Mouse (Mus musculus) heart, adult 2 months (tissue): ENCODE measurements at regions not wholly inside any gene's neighbourhood (a gene's known extent, or its start where the extent isn't known, plus 50 kb on each side); places are given as distances from the start of the nearest gene placed in this dataset.

ENCODE experiments used
- DNase-seq, 2 experiments: peaks; one replicate each; pipeline ENCODE4 v3.0.0; 2021
- H3K27ac ChIP-seq: fragments of 200-600 bp; 2 replicates; pipeline ENCODE4 v1.8.1; 2022
- H3K27me3 ChIP-seq: fragments of 200-500 bp; 2 replicates; pipeline ENCODE4 v1.6.1; 2012; ENCODE audit warnings: mild to moderate bottlenecking, low read length, inconsistent platforms, mixed read lengths; ENCODE audit not compliant: control insufficient read depth, insufficient read depth
- H3K36me3 ChIP-seq: fragments of 200-500 bp; 2 replicates; pipeline ENCODE4 v1.6.1; 2012; ENCODE audit warnings: low read length, inconsistent platforms; ENCODE audit not compliant: control insufficient read depth, insufficient read depth
- H3K4me1 ChIP-seq: fragments of 200-500 bp; 2 replicates; pipeline ENCODE4 v1.6.1; 2011; ENCODE audit warnings: low read length; ENCODE audit not compliant: control insufficient read depth, insufficient read depth
- H3K4me3 ChIP-seq: fragments of 200-600 bp; 2 replicates; pipeline ENCODE4 v1.8.1; 2022
- H3K79me2 ChIP-seq: fragments of 200-500 bp; replicated peaks from 2 replicates; pipeline ENCODE4 v1.6.1; 2012; ENCODE audit warnings: mild to moderate bottlenecking, inconsistent platforms, low read length, moderate library complexity, mixed read lengths; ENCODE audit not compliant: control insufficient read depth, insufficient read depth
- H3K9ac ChIP-seq: fragments of 200-500 bp; 2 replicates; pipeline ENCODE4 v1.6.1; 2012; ENCODE audit warnings: low read depth, mild to moderate bottlenecking, control low read depth, inconsistent platforms, low read length, mixed read lengths
- CTCF ChIP-seq: fragments of 200-600 bp; IDR thresholded peaks from 2 replicates; pipeline ENCODE4 v1.8.1; 2022; ENCODE audit warnings: antibody characterized with exemption, mild to moderate bottlenecking, moderate library complexity
- EP300 ChIP-seq: fragments of 200-500 bp; IDR thresholded peaks from 2 replicates; pipeline ENCODE4 v1.6.1; 2011; ENCODE audit warnings: low read depth, low read length, control low read depth; ENCODE audit not compliant: insufficient read depth
- POLR2A ChIP-seq: fragments of 200-500 bp; IDR thresholded peaks from 2 replicates; pipeline ENCODE4 v1.6.1; 2011; ENCODE audit warnings: mild to moderate bottlenecking, low read depth, low read length, control low read depth; ENCODE audit not compliant: insufficient read depth
- WGBS: fragments of 180-500 bp; shearing (Covaris S2); methylation state at CpG from one replicate; pipeline ENCODE4 v1.1.7; 2018; 5-methylcytosine and 5-hydroxymethylcytosine counted together
- intact Hi-C: fragments of 180-260 bp; cut with DNase I; formaldehyde crosslinking; loops from one replicate; pipeline ENCODE4 v1.15.1; 2025

- Histone ChIP-seq H3K9ac (no peak overlapping the region), H3K36me3 (no peaks in the 10 kb centered on the region), H3K27me3 (no peaks in the 10 kb centered on the region), H3K79me2 (no peaks in the 10 kb centered on the region), H3K4me1 (no peaks in the 10 kb centered on the region), H3K4me3 (no peak overlapping the region), H3K27ac (no peak overlapping the region)
- 75% methylated on average over 2 of the region's 2 CpGs for WGBS
- DNase-seq, result no peak
- TF ChIP-seq CTCF (no peak), EP300 (no peak), POLR2A (no peak)
- intact Hi-C loops, result no loop called here
Measured at GRCm38 (mm10) chr1:104619805-104620375, 148.4 kb upstream of the Cdh20 start.

- no peaks in the 10 kb centered on the region for H3K79me2 ChIP-seq
- TF ChIP-seq CTCF, result peak; percentile 32
- TF ChIP-seq EP300, result no peak
- no peak for TF ChIP-seq POLR2A
- H3K4me3 ChIP-seq, result no peak overlapping the region
- no peak for DNase-seq
- H3K4me1 ChIP-seq, result no peaks in the 10 kb centered on the region
- H3K9ac ChIP-seq, result no peak overlapping the region
- no peaks in the 10 kb centered on the region for H3K27me3 ChIP-seq
- H3K36me3 ChIP-seq, result no peaks in the 10 kb centered on the region
- WGBS, result 62% methylated on average over 2 of the region's 2 CpGs
- no peak overlapping the region for H3K27ac ChIP-seq
- intact Hi-C loops, result loop anchor here (5.0 kb wide), 1 partner anchor 317 kb away; no protein-coding TSS in a partner anchor
Measured at GRCm38 (mm10) chr1:104625528-104625927, 142.8 kb upstream of the Cdh20 start.

DNA sequence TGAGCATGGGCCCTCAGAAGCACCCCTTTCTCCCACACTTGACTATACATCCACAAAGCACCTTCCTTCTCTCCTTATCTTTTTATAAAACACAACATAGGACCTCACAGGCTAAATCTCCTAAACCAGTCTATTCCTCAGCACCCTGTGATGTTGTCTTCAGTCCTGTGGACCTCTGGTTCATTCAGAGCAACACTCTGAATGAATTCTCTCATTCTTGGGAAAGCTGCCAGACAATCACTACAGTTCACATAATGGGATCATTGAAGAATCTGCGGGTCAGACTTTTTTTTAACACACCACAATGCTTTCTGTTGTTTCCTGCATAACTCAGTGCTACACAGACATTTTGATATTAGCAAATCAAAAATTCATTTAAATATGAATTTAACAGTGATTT lies 115.9 kb upstream of the Cdh20 start:
- no peak overlapping the region for H3K27ac ChIP-seq
- intact Hi-C loops, result no loop called here
- H3K36me3 ChIP-seq, result no peaks in the 10 kb centered on the region
- no peak overlapping the region for H3K4me3 ChIP-seq
- no peak overlapping the region for H3K9ac ChIP-seq
- H3K79me2 ChIP-seq, result no peaks in the 10 kb centered on the region
- TF ChIP-seq POLR2A, result no peak
- TF ChIP-seq CTCF, result no peak
- no peak for TF ChIP-seq EP300
- 36% methylated on average over 1 of the region's 1 CpGs for WGBS
- DNase-seq, result no peak
- H3K4me1 ChIP-seq, result no peaks in the 10 kb centered on the region
- H3K27me3 ChIP-seq, result no peaks in the 10 kb centered on the region
